Mouse (Mus musculus) heart, adult 11 months (tissue): ENCODE results near the gene Socs5.

Experiments
- DNase-seq: peaks from one replicate; pipeline ENCODE4 v3.0.0; 2022

The Socs5 gene

DNA sequence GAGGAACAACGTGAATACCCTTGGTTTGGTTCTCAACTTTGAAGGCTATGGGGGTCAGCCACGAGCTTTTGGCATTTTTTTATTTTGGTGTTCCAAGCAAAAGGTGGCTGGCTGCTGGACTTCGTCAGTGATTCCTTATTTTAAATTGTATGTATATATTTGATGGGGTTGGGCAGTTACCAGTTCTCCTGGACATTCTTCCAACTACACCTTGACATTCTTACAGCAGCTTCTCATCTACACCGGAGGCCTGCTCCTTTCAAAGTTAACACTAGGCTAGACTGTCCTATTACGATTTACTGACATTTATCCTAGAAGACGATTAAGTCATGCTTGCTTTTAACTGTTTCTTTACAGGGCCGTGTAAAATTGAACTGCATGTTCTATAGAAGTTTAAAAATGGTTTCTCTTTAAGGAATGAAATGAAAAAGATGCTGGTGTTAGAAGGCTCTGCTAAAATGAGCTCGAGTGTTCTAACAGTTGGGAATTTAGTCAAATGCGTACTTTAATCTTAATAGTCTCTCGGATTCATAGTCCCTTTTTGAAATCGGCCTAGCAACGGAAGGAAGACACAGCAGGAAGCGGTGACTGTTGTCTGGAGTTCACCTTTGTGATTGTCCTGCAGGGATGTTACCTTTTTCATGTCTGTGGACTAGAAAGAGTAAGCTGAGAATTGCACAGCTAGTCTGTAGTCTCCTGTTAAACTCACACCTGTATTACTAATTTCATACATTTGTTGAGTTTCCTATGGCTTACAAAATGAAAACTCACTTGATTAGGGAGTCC lies 1.2 kb downstream of the Socs5 start:
- DNase-seq = peak; percentile 83

DNA sequence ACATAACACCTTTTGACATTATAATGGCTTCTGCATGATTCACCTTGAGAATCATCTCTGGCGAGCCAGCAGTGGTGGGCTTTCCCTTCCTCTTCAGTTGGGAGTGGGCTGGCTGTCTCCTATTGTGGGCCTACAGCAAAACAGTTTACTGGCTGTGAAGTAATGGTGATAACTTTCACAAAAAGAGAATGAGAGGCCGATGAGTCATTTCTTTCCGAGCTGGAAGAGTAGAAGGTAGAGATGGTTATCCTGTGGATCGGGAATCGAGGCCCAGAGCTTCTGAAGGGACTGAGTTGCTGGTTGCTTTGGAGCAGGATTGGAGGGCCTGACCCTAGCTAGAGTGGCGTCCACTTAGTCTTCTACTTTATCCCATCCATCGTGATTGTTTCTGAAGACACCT lies 2.0 kb downstream of the Socs5 start:
- peak; percentile 86 for DNase-seq

GRCm38 (mm10) chr17:87112852-87113592 lies 5.5 kb downstream of the Socs5 start:
- DNase-seq = no peak

- DNase-seq = no peak
These were observed 8.1 kb downstream of the Socs5 start for GRCm38 (mm10) chr17:87115615-87116014.

DNA sequence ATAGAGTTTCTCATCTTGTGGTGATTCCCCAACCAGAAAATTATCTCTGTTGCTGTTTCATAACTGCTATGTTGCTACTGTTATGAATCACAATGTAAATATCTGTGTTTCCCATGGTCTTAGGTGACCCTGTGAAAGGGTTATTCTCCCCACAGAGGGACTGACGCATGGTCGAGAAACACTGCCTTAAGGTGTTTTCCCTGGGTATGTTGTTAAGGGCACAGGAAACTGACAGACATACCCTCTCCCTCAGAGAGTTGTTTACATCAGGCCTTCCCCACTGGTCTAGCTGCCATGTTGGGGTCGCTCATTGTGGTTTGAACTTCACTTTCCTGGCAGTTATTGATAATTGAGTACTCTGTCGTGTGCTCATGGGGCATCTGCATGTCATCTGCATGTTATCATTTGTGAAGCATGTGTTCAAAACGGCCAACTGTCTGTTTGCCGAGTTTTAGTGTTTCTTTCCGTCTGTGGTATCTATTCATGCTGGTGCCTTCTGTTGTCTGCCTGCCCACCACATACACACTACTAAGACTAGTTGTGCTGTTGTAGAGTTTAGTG lies 11.6 kb downstream of the Socs5 start:
- peak; percentile 72 for DNase-seq

DNA sequence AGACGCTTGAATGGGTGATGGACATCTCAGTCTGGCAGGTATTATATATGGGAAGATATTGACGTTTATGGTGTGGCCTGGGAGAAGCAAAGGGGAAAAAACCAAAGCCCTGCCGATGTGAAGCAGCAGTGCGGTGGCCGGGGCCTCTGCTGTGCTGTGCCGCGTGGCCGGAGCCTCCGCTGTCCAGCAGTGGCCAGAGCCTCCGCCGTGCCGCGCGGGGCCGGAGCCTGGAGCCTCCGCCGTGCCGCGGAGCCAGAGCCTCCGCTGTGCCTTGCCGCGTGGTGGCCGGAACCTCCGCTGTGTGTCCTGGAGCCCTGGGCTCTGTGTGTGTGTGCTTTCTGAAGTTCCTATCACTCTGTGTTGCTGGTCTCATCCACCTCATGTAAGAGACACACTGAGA lies 17.9 kb downstream of the Socs5 start:
- peak; percentile 90 for DNase-seq

DNA sequence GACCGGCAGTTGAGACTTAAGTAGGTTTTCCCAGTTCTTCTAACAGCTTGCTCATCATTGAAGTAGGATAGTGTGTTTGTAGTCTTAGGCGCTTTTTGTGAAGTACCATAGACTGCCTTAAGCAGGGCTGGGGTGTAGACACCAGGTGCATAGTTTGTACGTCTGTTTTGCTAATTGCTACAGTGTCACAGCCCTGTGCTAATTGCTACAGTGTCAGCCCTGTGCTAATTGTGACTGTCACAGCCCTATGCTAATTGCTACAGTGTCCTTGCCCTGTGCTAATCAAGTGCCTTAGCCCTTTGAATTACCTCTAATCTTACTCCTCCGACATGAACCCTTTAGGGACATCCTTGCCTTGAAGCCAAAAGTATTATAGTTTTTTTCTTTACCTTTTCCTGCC lies 24.8 kb downstream of the Socs5 start:
- DNase-seq = no peak

DNA sequence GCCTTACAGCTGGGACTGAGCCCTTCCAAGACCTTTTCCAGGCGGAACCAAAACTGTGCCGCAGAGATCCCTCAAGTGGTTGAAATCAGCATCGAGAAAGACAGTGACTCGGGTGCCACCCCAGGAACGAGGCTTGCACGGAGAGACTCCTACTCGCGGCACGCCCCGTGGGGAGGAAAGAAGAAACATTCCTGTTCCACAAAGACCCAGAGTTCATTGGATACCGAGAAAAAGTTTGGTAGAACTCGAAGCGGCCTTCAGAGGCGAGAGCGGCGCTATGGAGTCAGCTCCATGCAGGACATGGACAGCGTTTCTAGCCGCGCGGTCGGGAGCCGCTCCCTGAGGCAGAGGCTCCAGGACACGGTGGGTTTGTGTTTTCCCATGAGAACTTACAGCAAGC lies 26.3 kb downstream of the Socs5 start:
- peak; percentile 93 for DNase-seq

DNA sequence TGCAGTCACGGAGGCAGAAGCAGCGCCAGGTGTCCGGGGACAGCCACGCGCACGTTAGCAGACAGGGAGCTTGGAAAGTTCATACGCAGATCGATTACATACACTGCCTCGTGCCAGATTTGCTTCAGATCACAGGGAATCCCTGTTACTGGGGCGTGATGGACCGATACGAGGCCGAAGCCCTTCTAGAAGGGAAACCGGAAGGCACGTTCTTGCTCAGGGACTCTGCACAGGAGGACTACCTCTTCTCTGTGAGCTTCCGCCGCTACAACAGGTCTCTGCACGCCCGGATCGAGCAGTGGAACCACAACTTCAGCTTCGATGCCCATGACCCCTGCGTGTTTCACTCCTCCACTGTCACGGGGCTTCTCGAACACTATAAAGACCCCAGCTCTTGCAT lies 27.2 kb downstream of the Socs5 start:
- DNase-seq = peak; percentile 90

- DNase-seq = peak; percentile 87
These were observed 28.3 kb downstream of the Socs5 start for GRCm38 (mm10) chr17:87135741-87136140.

DNA sequence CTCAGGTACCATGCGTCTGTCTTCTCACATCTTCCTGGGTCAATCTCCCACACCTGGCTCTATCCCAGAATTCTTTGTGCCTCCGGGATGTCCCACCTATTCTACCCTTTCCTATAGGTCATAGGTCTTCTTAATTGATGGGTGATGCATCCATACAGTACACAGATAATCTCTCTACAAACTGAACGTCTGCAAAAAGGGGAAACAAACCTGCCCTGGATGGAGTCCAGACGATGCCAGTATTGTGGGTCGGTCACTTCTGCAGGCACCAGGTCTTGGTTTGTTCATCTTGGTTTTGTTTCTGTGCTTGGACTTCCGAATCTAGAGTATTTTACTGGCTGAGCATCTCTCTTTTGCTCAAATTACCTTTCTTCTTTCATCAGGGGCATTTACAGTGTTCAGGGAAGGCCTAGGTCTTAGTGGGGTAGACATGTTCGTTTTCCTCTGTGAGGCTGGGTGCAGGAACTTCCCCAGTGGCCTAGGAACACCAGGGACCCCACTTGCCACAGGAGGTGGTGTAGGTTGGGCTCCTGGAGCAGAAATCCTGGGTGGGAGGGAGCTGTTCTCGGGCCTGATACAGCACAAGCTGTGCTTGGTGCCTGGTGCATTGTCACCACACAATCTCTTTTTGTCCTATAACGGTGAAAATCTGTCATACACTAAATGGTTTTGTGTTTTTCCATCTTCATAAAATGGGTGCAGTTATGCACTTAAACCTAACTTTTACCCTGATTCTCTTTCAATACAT lies 33.9 kb downstream of the Socs5 start:
- DNase-seq = peak; percentile 71

DNA sequence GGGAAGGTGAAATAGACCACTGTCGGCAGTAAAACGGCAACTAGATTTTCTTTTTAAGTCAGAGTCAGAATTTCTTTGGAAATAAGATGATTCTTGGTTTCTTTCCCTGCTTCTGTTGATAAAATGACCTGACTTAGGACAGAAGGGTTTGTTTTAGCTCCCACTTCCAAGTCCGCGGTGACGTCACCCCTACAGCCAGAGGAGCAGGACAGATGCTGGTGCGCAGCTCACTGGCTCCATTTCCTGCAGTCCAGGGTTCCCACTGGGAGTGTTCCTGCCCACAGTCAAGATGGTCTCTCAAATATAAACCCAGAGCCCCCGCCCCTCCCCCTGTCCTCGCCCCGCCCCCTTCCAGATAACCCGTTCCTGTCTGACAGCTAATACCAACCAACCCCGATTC lies 34.8 kb downstream of the Socs5 start:
- DNase-seq = peak; percentile 99

- peak; percentile 86 for DNase-seq
These were observed 35.7 kb downstream of the Socs5 start for GRCm38 (mm10) chr17:87143186-87143585.

- DNase-seq = peak; percentile 86
These were observed 39.0 kb downstream of the Socs5 start for GRCm38 (mm10) chr17:87146415-87147021.

- DNase-seq = no peak
These were observed 42.3 kb downstream of the Socs5 start for GRCm38 (mm10) chr17:87149762-87150161.

- DNase-seq = no peak
These were observed 45.5 kb downstream of the Socs5 start for GRCm38 (mm10) chr17:87152984-87153383.

- DNase-seq = peak; percentile 94
These were observed 48.2 kb downstream of the Socs5 start for GRCm38 (mm10) chr17:87155664-87156063.

- peak; percentile 96 for DNase-seq
These were observed 50.3 kb downstream of the Socs5 start for GRCm38 (mm10) chr17:87157739-87158138.

DNA sequence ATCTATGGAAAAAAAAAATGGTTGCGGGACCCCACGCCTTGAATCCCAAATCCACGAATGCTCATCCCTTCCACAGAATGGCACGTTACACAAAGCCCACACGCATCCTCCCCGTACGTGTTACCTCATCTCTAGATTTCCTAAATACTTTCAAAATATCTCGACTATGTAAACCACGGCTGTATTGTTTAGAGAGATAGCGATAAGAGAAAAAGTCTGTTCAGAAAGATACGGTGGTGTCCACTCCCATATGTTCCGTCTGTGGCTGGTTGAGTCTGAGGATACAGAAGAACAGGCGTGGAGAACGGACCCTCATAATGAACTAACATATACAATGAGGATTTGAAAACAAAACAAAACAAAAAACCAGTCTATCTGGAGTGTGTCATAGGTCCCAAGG lies 51.1 kb downstream of the Socs5 start:
- DNase-seq = no peak

DNA sequence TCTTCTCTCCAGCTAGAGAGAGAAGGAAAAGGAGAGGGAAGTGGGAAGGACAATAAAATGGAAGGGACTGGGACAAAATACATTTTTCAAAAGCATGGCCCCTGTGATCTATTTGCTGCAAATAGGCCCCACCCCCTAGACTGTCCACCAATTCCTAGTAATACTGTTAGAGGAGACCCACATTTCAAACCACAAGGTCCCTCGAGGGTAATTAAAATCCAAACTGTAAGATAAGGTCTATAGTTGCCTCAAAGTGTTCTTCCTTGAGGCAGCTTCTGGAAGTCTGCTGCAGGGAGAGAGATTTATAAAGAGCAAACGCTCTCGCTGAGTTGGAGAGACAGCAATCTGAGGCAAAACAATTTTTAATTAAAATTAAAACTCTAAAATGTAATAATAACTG lies 52.8 kb downstream of the Socs5 start:
- DNase-seq = no peak

DNA sequence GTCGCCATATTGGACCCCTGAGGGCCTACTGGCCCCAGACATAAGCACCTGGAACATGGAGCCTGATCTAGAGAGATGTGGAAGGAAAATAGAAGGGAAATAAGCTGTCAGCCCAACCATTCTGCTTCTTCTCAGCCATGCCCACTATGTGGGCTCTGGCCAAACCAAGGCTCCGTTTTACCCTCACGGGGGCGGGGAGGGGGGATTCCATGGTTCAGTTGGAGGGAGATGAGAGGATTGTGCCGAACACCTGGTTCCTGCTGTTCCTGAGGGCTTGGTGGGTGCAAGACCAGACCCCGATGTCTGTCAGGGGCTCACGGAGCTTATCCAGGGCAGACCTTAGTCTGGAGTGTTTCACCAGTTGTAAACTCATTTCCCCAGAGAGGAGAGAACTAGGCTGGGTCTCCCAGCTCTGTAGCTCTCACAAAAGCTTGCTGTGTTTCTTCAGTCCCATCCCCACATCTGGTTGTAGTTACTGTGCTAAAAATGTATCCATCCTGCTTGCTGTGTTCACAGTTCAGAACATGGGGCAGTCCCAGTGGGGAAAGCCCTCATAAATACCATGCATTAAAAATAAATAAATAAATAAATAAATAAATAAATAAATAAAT lies 56.9 kb downstream of the Socs5 start:
- no peak for DNase-seq

DNA sequence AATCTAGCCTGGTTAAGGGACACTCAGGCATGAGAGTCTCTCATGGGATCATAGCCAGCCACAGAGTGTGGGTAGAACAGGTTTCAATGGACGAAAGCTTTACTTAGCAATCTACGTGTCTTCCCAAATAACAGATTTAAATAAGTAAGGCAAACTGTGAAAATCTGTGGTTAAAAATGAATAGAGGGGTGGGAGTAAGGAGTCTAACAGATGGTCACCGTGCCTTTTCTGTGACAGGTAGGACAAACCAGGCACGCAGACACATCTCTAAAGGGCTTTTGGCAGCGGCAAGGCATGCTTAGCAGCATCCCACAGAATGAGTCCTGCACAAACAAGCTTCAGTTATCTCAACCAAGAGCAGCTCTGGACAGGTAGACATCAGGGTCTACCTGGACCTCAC lies 59.9 kb downstream of the Socs5 start:
- DNase-seq = no peak
